Mouse (Mus musculus) limb, embryonic 11.5 days (tissue): ENCODE measurements around the gene Tbr1. TPM values are rescaled to one million over a fixed set of nuclear protein-coding genes. Genes with fewer than 3 reads are reported as not detected.

ENCODE experiments used
- ATAC-seq: fragments of 200-750 bp; cut with Nextera tagmentation; 2 replicates; pipeline ENCODE4 v1.8.0; 2017; ENCODE audit warnings: low read depth; ENCODE audit not compliant: insufficient number of reproducible peaks, low FRiP score, low TSS enrichment
- DNase-seq: peaks from one replicate; pipeline ENCODE4 v3.0.0-alpha.2; 2015; ENCODE audit warnings: low spot score
- H3K27ac ChIP-seq: fragments of 300-500 bp; sonication (generic); replicated peaks from 2 replicates; pipeline ENCODE4 v1.5.1; 2014; ENCODE audit warnings: low read depth, mild to moderate bottlenecking, low read length
- H3K27me3 ChIP-seq: fragments of 300-500 bp; sonication (generic); 2 replicates; pipeline ENCODE4 v1.6.1; 2014; ENCODE audit warnings: mild to moderate bottlenecking, low read length, mixed read lengths; ENCODE audit not compliant: control insufficient read depth, insufficient read depth
- H3K36me3 ChIP-seq: fragments of 300-500 bp; sonication (generic); 2 replicates; pipeline ENCODE4 v1.6.1; 2014; ENCODE audit warnings: mild to moderate bottlenecking, low read length, moderate library complexity, mixed read lengths; ENCODE audit not compliant: control insufficient read depth, insufficient read depth
- H3K4me1 ChIP-seq: fragments of 300-500 bp; sonication (generic); 2 replicates; pipeline ENCODE4 v1.6.1; 2014; ENCODE audit warnings: low read length, mixed read lengths; ENCODE audit not compliant: control insufficient read depth, insufficient read depth
- H3K4me2 ChIP-seq: fragments of 300-500 bp; sonication (generic); 2 replicates; pipeline ENCODE4 v1.6.1; 2014; ENCODE audit warnings: low read depth, mild to moderate bottlenecking, moderate library complexity; ENCODE audit not compliant: severe bottlenecking
- H3K4me3 ChIP-seq: fragments of 300-500 bp; sonication (generic); 2 replicates; pipeline ENCODE4 v1.5.1; 2014; ENCODE audit warnings: low read depth, low read length
- H3K9ac ChIP-seq: fragments of 300-500 bp; sonication (generic); 2 replicates; pipeline ENCODE4 v1.6.1; 2014; ENCODE audit warnings: mild to moderate bottlenecking, low read length
- H3K9me3 ChIP-seq: fragments of 300-500 bp; sonication (generic); 2 replicates; pipeline ENCODE4 v1.6.1; 2016; ENCODE audit warnings: low read length; ENCODE audit not compliant: control insufficient read depth
- WGBS: fragments of 180-500 bp; shearing (Covaris S2); extraction: QIAGEN DNeasy Blood & Tissue Kit; methylation state at CpG from one replicate; pipeline ENCODE4 v1.1.7; 2014; 5-methylcytosine and 5-hydroxymethylcytosine counted together
- polyA plus RNA-seq: library from polyadenylated mRNA; unstranded; fragments of >200 nt; fragmentation: Nextera tagmentation; extraction: Ambion mirVana; gene quantifications from 2 replicates; pipeline ENCODE4 v1.2.1, GENCODE M21; 2014

The Tbr1 gene
- polyA plus RNA-seq = 0.08 and 0.17 TPM in 2 replicates

GRCm38 (mm10) chr2:61802656-61803251 is at the start of gene Tbr1:
Gene Tbr1, plus strand, starts transcription at chr2:61802930.
- Histone ChIP-seq H3K9me3 (no peaks in the 10 kb centered on the region), H3K27ac (no peak within 1 kb of the TSS), H3K27me3 (peaks cover 32% of the 10 kb centered on the region), H3K36me3 (no peaks in the 10 kb centered on the region), H3K9ac (no peak within 1 kb of the TSS; the same call in 1 of the 2 replicates), H3K4me2 (no peak within 1 kb of the TSS), H3K4me3 (no peak within 1 kb of the TSS), H3K4me1 (peaks cover 9% of the 10 kb centered on the region)
- peak; percentile 67 for ATAC-seq
- peak; percentile 67 for DNase-seq
- WGBS = 1% methylated on average over 11 of the region's 11 CpGs

GRCm38 (mm10) chr2:61754989-61755388 is 47.7 kb upstream of the Tbr1 start:
- H3K36me3 ChIP-seq = no peaks in the 10 kb centered on the region
- ATAC-seq (no peak), DNase-seq (no peak)
- no peaks in the 10 kb centered on the region for H3K27me3 ChIP-seq
- no peaks in the 10 kb centered on the region for H3K9me3 ChIP-seq
- H3K4me2 ChIP-seq = no peak overlapping the region
- H3K27ac ChIP-seq = no peak overlapping the region
- H3K9ac ChIP-seq = no peak overlapping the region
- H3K4me1 ChIP-seq = no peaks in the 10 kb centered on the region
- H3K4me3 ChIP-seq = no peak overlapping the region

- no peak for ATAC-seq
- H3K27ac ChIP-seq = no peak overlapping the region
- no peak overlapping the region for H3K4me3 ChIP-seq
- no peaks in the 10 kb centered on the region for H3K27me3 ChIP-seq
- no peak overlapping the region for H3K4me2 ChIP-seq
- no peak overlapping the region for H3K9ac ChIP-seq
- WGBS = 85% methylated on average over 5 of the region's 5 CpGs
- no peaks in the 10 kb centered on the region for H3K36me3 ChIP-seq
- DNase-seq = no peak
- no peaks in the 10 kb centered on the region for H3K9me3 ChIP-seq
- no peaks in the 10 kb centered on the region for H3K4me1 ChIP-seq
These were observed 43.4 kb upstream of the Tbr1 start for GRCm38 (mm10) chr2:61759234-61759855.

- Histone ChIP-seq H3K4me1 (no peaks in the 10 kb centered on the region), H3K4me2 (no peak overlapping the region), H3K9ac (no peak overlapping the region), H3K4me3 (no peak overlapping the region), H3K36me3 (no peaks in the 10 kb centered on the region), H3K27ac (no peak overlapping the region), H3K27me3 (no peaks in the 10 kb centered on the region), H3K9me3 (no peaks in the 10 kb centered on the region)
- no peak for ATAC-seq
- WGBS = 84% methylated on average over 3 of the region's 3 CpGs
- no peak for DNase-seq
These were observed 42.7 kb upstream of the Tbr1 start for GRCm38 (mm10) chr2:61760044-61760443.

- no peak overlapping the region for H3K9ac ChIP-seq
- H3K9me3 ChIP-seq = no peaks in the 10 kb centered on the region
- no peaks in the 10 kb centered on the region for H3K36me3 ChIP-seq
- ATAC-seq (no peak), DNase-seq (no peak)
- H3K4me1 ChIP-seq = no peaks in the 10 kb centered on the region
- H3K27me3 ChIP-seq = no peaks in the 10 kb centered on the region
- no peak overlapping the region for H3K4me2 ChIP-seq
- H3K27ac ChIP-seq = no peak overlapping the region
- 56% methylated on average over 6 of the region's 6 CpGs for WGBS
- H3K4me3 ChIP-seq = no peak overlapping the region
These were observed 38.1 kb upstream of the Tbr1 start for GRCm38 (mm10) chr2:61764470-61765105.

- no peaks in the 10 kb centered on the region for H3K9me3 ChIP-seq
- no peak overlapping the region for H3K9ac ChIP-seq
- H3K4me2 ChIP-seq = no peak overlapping the region
- no peak overlapping the region for H3K4me3 ChIP-seq
- H3K4me1 ChIP-seq = no peaks in the 10 kb centered on the region
- no peak for ATAC-seq
- no peaks in the 10 kb centered on the region for H3K36me3 ChIP-seq
- no peak overlapping the region for H3K27ac ChIP-seq
- no peak for DNase-seq
- no peaks in the 10 kb centered on the region for H3K27me3 ChIP-seq
- WGBS = 63% methylated on average over 4 of the region's 4 CpGs
These were observed 37.2 kb upstream of the Tbr1 start for GRCm38 (mm10) chr2:61765526-61765925.

GRCm38 (mm10) chr2:61780794-61781193 is 21.9 kb upstream of the Tbr1 start:
- no peaks in the 10 kb centered on the region for H3K27me3 ChIP-seq
- H3K9me3 ChIP-seq = no peaks in the 10 kb centered on the region
- no peak for ATAC-seq

GRCm38 (mm10) chr2:61794960-61795359 is 7.8 kb upstream of the Tbr1 start:
- no peak for ATAC-seq
- 85% methylated on average over 5 of the region's 5 CpGs for WGBS

More at GRCm38 (mm10) chr2:61780794-61781193, 21.9 kb upstream of the Tbr1 start:
- Histone ChIP-seq H3K4me1 (no peaks in the 10 kb centered on the region), H3K4me3 (no peak overlapping the region), H3K27ac (no peak overlapping the region), H3K4me2 (no peak overlapping the region), H3K36me3 (peaks cover 2% of the 10 kb centered on the region; the same call in 1 of the 2 replicates), H3K9ac (no peak overlapping the region)
- DNase-seq = no peak

More at GRCm38 (mm10) chr2:61794960-61795359, 7.8 kb upstream of the Tbr1 start:
- H3K4me1 ChIP-seq = no peaks in the 10 kb centered on the region
- no peak overlapping the region for H3K4me2 ChIP-seq
- DNase-seq = no peak
- H3K9ac ChIP-seq = no peak overlapping the region
- H3K4me3 ChIP-seq = no peak overlapping the region
- no peak overlapping the region for H3K27ac ChIP-seq
- H3K36me3 ChIP-seq = no peaks in the 10 kb centered on the region
- H3K9me3 ChIP-seq = no peaks in the 10 kb centered on the region
- H3K27me3 ChIP-seq = no peaks in the 10 kb centered on the region
